Mouse (Mus musculus) lung, embryonic 16.5 days (tissue): ENCODE measurements around the gene Hcrtr1. TPM values are rescaled to one million over a fixed set of nuclear protein-coding genes. Genes with fewer than 3 reads are reported as not detected.
A peak's percentile ranks its signal among the peaks of the same experiment; 100 is the strongest.

Experiments
- ATAC-seq: fragments of 200-750 bp; cut with Nextera tagmentation; 2 replicates; pipeline ENCODE4 v1.8.0; 2017; ENCODE audit warnings: low read depth, mild to moderate bottlenecking, moderate library complexity
- H3K27ac ChIP-seq: fragments of 300-500 bp; sonication (generic); 2 replicates; pipeline ENCODE4 v1.5.1; 2014; ENCODE audit warnings: mild to moderate bottlenecking, control low read depth, low read length
- H3K27me3 ChIP-seq: fragments of 300-500 bp; sonication (generic); 2 replicates; pipeline ENCODE4 v1.6.1; 2014; ENCODE audit warnings: low read depth, low read length, mixed read lengths; ENCODE audit not compliant: control insufficient read depth, insufficient read depth
- H3K36me3 ChIP-seq: fragments of 300-500 bp; sonication (generic); 2 replicates; pipeline ENCODE4 v1.6.1; 2014; ENCODE audit warnings: low read length; ENCODE audit not compliant: control insufficient read depth, insufficient read depth
- H3K4me1 ChIP-seq: fragments of 300-500 bp; sonication (generic); replicated peaks from 2 replicates; pipeline ENCODE4 v1.6.1; 2014; ENCODE audit warnings: low read length, mixed read lengths; ENCODE audit not compliant: control insufficient read depth, insufficient read depth
- H3K4me2 ChIP-seq: fragments of 300-500 bp; sonication (generic); 2 replicates; pipeline ENCODE4 v1.6.1; 2014; ENCODE audit warnings: low read depth, low read length, control low read depth
- H3K4me3 ChIP-seq: fragments of 300-500 bp; sonication (generic); 2 replicates; pipeline ENCODE4 v1.5.1; 2014; ENCODE audit warnings: mild to moderate bottlenecking, low read length, control low read depth
- H3K9ac ChIP-seq: fragments of 300-500 bp; sonication (generic); 2 replicates; pipeline ENCODE4 v1.6.1; 2014; ENCODE audit warnings: low read length, control low read depth
- H3K9me3 ChIP-seq: fragments of 300-500 bp; sonication (generic); 2 replicates; pipeline ENCODE4 v1.6.1; 2016; ENCODE audit warnings: low read length; ENCODE audit not compliant: control insufficient read depth
- WGBS: fragments of 180-500 bp; shearing (Covaris S2); extraction: QIAGEN DNeasy Blood & Tissue Kit; methylation state at CpG from one replicate; pipeline ENCODE4 v1.1.7; 2014; 5-methylcytosine and 5-hydroxymethylcytosine counted together
- polyA plus RNA-seq: library from polyadenylated mRNA; unstranded; fragments of >200 nt; fragmentation: Nextera tagmentation; extraction: Ambion mirVana; gene quantifications from 2 replicates; pipeline ENCODE4 v1.2.1, GENCODE M21; 2015

Hcrtr1 gene
- polyA plus RNA-seq, 1 experiment from 2014 or later, result 0.40 TPM

- peak overlapping the region; percentile 17; the same call in 1 of the 2 replicates for H3K9ac ChIP-seq
- WGBS, result 40% methylated on average over 7 of the region's 7 CpGs
Observed at GRCm38 (mm10) chr4:130177536-130177935, 38.4 kb upstream of the Hcrtr1 start.

GRCm38 (mm10) chr4:130177087-130177486 is 37.9 kb upstream of the Hcrtr1 start:
- WGBS, result 20% methylated on average over 4 of the region's 4 CpGs
- H3K36me3 ChIP-seq, result no peaks in the 10 kb centered on the region
- H3K4me1 ChIP-seq, result peaks cover 60% of the 10 kb centered on the region
- no peaks in the 10 kb centered on the region for H3K9me3 ChIP-seq
- H3K9ac ChIP-seq, result peak overlapping the region; percentile 17; the same call in 1 of the 2 replicates
- 0 out of 2 replicates have a peak overlapping the region, but pooled peaks have one; percentile 7 for H3K4me2 ChIP-seq
- peak; percentile 24; the same call in 1 of the 2 replicates for ATAC-seq
- H3K27me3 ChIP-seq, result no peaks in the 10 kb centered on the region
- peak overlapping the region; percentile 65 for H3K27ac ChIP-seq
- H3K4me3 ChIP-seq, result no peak overlapping the region

More at GRCm38 (mm10) chr4:130177536-130177935, 38.4 kb upstream of the Hcrtr1 start:
- H3K9me3 ChIP-seq, result no peaks in the 10 kb centered on the region
- H3K36me3 ChIP-seq, result no peaks in the 10 kb centered on the region
- H3K4me1 ChIP-seq, result peaks cover 56% of the 10 kb centered on the region
- H3K27me3 ChIP-seq, result no peaks in the 10 kb centered on the region
- no peak overlapping the region for H3K4me3 ChIP-seq
- H3K27ac ChIP-seq, result peak overlapping the region; percentile 65
- ATAC-seq, result no peak
- H3K4me2 ChIP-seq, result no peak overlapping the region

GRCm38 (mm10) chr4:130176156-130176720 is 37.1 kb upstream of the Hcrtr1 start:
- Histone ChIP-seq H3K27me3 (no peaks in the 10 kb centered on the region), H3K4me3 (no peak overlapping the region), H3K4me2 (no peak overlapping the region), H3K9ac (no peak overlapping the region), H3K4me1 (peaks cover 64% of the 10 kb centered on the region), H3K27ac (peak overlapping the region; percentile 32; the same call in 1 of the 2 replicates), H3K36me3 (no peaks in the 10 kb centered on the region), H3K9me3 (no peaks in the 10 kb centered on the region)
- 56% methylated on average over 5 of the region's 5 CpGs for WGBS
- no peak for ATAC-seq

- Histone ChIP-seq H3K4me1 (peaks cover 67% of the 10 kb centered on the region), H3K4me3 (peak within 1 kb of the TSS; percentile 50), H3K27me3 (no peaks in the 10 kb centered on the region), H3K36me3 (no peaks in the 10 kb centered on the region), H3K9me3 (no peaks in the 10 kb centered on the region), H3K27ac (peak within 1 kb of the TSS; percentile 91), H3K4me2 (peak within 1 kb of the TSS; percentile 64), H3K9ac (peak within 1 kb of the TSS; percentile 69)
- peak; percentile 34 for ATAC-seq
- 4% methylated on average over 10 of the region's 14 CpGs for WGBS
Observed at GRCm38 (mm10) chr4:130175072-130175711, 36.0 kb upstream of the Hcrtr1 start, which contains the start of gene Tinagl1. TSS of gene Tinagl1 (minus strand) at chr4:130175122.

GRCm38 (mm10) chr4:130174335-130175031 is 35.3 kb upstream of the Hcrtr1 start:
- no peaks in the 10 kb centered on the region for H3K9me3 ChIP-seq
- peak overlapping the region; percentile 64 for H3K4me2 ChIP-seq
- peak overlapping the region; percentile 91 for H3K27ac ChIP-seq
- H3K4me3 ChIP-seq, result peak overlapping the region; percentile 50
- WGBS, result 2% methylated on average over 25 of the region's 25 CpGs
- peak; percentile 80 for ATAC-seq
- H3K9ac ChIP-seq, result peak overlapping the region; percentile 69
- no peaks in the 10 kb centered on the region for H3K27me3 ChIP-seq
- no peaks in the 10 kb centered on the region for H3K36me3 ChIP-seq
- peaks cover 67% of the 10 kb centered on the region for H3K4me1 ChIP-seq

- Histone ChIP-seq H3K9ac (peak overlapping the region; percentile 69), H3K4me2 (peak overlapping the region; percentile 64), H3K4me1 (peaks cover 70% of the 10 kb centered on the region), H3K36me3 (no peaks in the 10 kb centered on the region), H3K4me3 (peak overlapping the region; percentile 50), H3K27ac (peak overlapping the region; percentile 91), H3K9me3 (no peaks in the 10 kb centered on the region), H3K27me3 (no peaks in the 10 kb centered on the region)
- 22% methylated on average over 18 of the region's 19 CpGs for WGBS
- no peak for ATAC-seq
Observed at GRCm38 (mm10) chr4:130173911-130174311, 34.8 kb upstream of the Hcrtr1 start.

GRCm38 (mm10) chr4:130173060-130173822 is 34.1 kb upstream of the Hcrtr1 start:
- peak overlapping the region; percentile 91 for H3K27ac ChIP-seq
- no peak for ATAC-seq
- 56% methylated on average over 11 of the region's 11 CpGs for WGBS
- peak overlapping the region; percentile 69 for H3K9ac ChIP-seq
- peak overlapping the region; percentile 50 for H3K4me3 ChIP-seq
- H3K27me3 ChIP-seq, result no peaks in the 10 kb centered on the region
- peak overlapping the region; percentile 64 for H3K4me2 ChIP-seq
- H3K4me1 ChIP-seq, result peaks cover 76% of the 10 kb centered on the region
- H3K36me3 ChIP-seq, result no peaks in the 10 kb centered on the region
- H3K9me3 ChIP-seq, result no peaks in the 10 kb centered on the region

- Histone ChIP-seq H3K4me3 (peak overlapping the region; percentile 24), H3K9ac (peak overlapping the region; percentile 57), H3K4me1 (peaks cover 79% of the 10 kb centered on the region), H3K9me3 (no peaks in the 10 kb centered on the region), H3K27me3 (no peaks in the 10 kb centered on the region), H3K4me2 (peak overlapping the region; percentile 43), H3K27ac (peak overlapping the region; percentile 91), H3K36me3 (no peaks in the 10 kb centered on the region)
- ATAC-seq, result peak; percentile 14; the same call in 1 of the 2 replicates
- WGBS, result 21% methylated on average over 11 of the region's 11 CpGs
Observed at GRCm38 (mm10) chr4:130171951-130172765, 33.0 kb upstream of the Hcrtr1 start.
